Mouse (Mus musculus) liver, embryonic 14.5 days (tissue): Measurements from ENCODE around the gene Nol11.

ENCODE experiments used
- CTCF ChIP-seq: IDR thresholded peaks from 2 replicates; pipeline ENCODE4 v1.5.1; 2016; ENCODE audit warnings: antibody characterized with exemption, low read depth, control low read depth
- EP300 ChIP-seq: IDR thresholded peaks from 2 replicates; pipeline ENCODE4 v1.6.1; 2016; ENCODE audit warnings: antibody characterized with exemption, low read depth

- no peak for TF ChIP-seq CTCF
- no peak for TF ChIP-seq EP300
Observed at GRCm38 (mm10) chr11:107183777-107184176, 5.4 kb downstream of the Nol11 start.
